Mouse (Mus musculus) liver, embryonic 15.5 days (tissue): ENCODE measurements around the gene Hnf4a. TPM values are rescaled to one million over a fixed set of nuclear protein-coding genes. Genes with fewer than 3 reads are reported as not detected.

ENCODE experiments used
- ATAC-seq: fragments of 200-750 bp; cut with Nextera tagmentation; 2 replicates; pipeline ENCODE4 v1.8.0; 2017; ENCODE audit warnings: moderate number of reproducible peaks, mild to moderate bottlenecking, moderate library complexity; ENCODE audit not compliant: insufficient read depth
- H3K27ac ChIP-seq: fragments of 300-500 bp; sonication (generic); replicated peaks from 2 replicates; pipeline ENCODE4 v1.5.1; 2015; ENCODE audit warnings: mild to moderate bottlenecking, inconsistent platforms
- H3K27me3 ChIP-seq: fragments of 300-500 bp; sonication (generic); 2 replicates; pipeline ENCODE4 v1.6.1; 2015; ENCODE audit warnings: mild to moderate bottlenecking, inconsistent platforms
- H3K36me3 ChIP-seq: fragments of 300-500 bp; sonication (generic); replicated peaks from 2 replicates; pipeline ENCODE4 v1.6.1; 2015; ENCODE audit warnings: moderate library complexity, mild to moderate bottlenecking, inconsistent platforms
- H3K4me1 ChIP-seq: fragments of 300-500 bp; sonication (generic); replicated peaks from 2 replicates; pipeline ENCODE4 v1.6.1; 2015; ENCODE audit warnings: inconsistent platforms
- H3K4me2 ChIP-seq: fragments of 300-500 bp; sonication (generic); 2 replicates; pipeline ENCODE4 v1.6.1; 2015; ENCODE audit warnings: moderate library complexity, mild to moderate bottlenecking, inconsistent platforms
- H3K4me3 ChIP-seq: fragments of 300-500 bp; sonication (generic); replicated peaks from 2 replicates; pipeline ENCODE4 v1.5.1; 2015; ENCODE audit warnings: mild to moderate bottlenecking, inconsistent platforms
- H3K9ac ChIP-seq: fragments of 300-500 bp; sonication (generic); 2 replicates; pipeline ENCODE4 v1.6.1; 2015; ENCODE audit warnings: moderate library complexity, mild to moderate bottlenecking, inconsistent platforms
- H3K9me3 ChIP-seq: fragments of 300-500 bp; sonication (generic); replicated peaks from 2 replicates; pipeline ENCODE4 v1.6.1; 2016; ENCODE audit warnings: inconsistent platforms
- WGBS: fragments of 180-500 bp; shearing (Covaris S2); methylation state at CpG from one replicate; pipeline ENCODE4 v1.1.7; 2015; ENCODE audit warnings: mixed read lengths; ENCODE audit not compliant: insufficient replicate concordance; 5-methylcytosine and 5-hydroxymethylcytosine counted together
- polyA plus RNA-seq: library from polyadenylated mRNA; unstranded; fragments of >200 nt; fragmentation: Nextera tagmentation; extraction: Ambion mirVana; gene quantifications from 2 replicates; pipeline ENCODE4 v1.2.1, GENCODE M21; 2015

The Hnf4a gene
- polyA plus RNA-seq, 1 experiment from 2014 or later, result 17.0 TPM

DNA sequence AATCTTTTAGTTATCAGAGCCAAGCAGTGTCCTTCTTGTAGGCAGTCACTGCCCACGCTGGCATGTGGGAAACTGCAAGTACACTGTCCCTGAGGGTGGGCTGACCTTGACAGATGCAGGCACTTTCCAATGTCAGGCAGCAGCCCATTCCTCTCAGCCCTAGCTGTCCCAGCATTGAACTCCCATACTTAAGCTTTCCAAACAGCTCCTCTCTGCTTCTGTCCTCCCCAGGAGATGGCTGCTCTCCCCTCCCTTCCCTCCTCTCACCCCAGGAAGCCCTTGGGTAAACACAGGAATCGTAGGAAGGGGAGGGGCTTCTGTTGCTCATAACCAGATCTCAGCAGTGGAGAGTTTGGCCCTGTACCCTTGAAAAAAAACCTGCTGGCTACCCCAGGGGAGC lies 88.5 kb downstream of the Hnf4a start:
- 0 out of 2 replicates have a peak overlapping the region, but pooled peaks have one; percentile 31 for H3K27ac ChIP-seq
- H3K4me1 ChIP-seq, result peaks cover 62% of the 10 kb centered on the region
- H3K4me3 ChIP-seq, result no peak overlapping the region
- WGBS, result 16% methylated on average over 2 of the region's 2 CpGs
- H3K9me3 ChIP-seq, result no peaks in the 10 kb centered on the region
- no peak for ATAC-seq
- no peak overlapping the region for H3K4me2 ChIP-seq
- no peaks in the 10 kb centered on the region for H3K36me3 ChIP-seq
- H3K9ac ChIP-seq, result no peak overlapping the region
- H3K27me3 ChIP-seq, result no peaks in the 10 kb centered on the region

DNA sequence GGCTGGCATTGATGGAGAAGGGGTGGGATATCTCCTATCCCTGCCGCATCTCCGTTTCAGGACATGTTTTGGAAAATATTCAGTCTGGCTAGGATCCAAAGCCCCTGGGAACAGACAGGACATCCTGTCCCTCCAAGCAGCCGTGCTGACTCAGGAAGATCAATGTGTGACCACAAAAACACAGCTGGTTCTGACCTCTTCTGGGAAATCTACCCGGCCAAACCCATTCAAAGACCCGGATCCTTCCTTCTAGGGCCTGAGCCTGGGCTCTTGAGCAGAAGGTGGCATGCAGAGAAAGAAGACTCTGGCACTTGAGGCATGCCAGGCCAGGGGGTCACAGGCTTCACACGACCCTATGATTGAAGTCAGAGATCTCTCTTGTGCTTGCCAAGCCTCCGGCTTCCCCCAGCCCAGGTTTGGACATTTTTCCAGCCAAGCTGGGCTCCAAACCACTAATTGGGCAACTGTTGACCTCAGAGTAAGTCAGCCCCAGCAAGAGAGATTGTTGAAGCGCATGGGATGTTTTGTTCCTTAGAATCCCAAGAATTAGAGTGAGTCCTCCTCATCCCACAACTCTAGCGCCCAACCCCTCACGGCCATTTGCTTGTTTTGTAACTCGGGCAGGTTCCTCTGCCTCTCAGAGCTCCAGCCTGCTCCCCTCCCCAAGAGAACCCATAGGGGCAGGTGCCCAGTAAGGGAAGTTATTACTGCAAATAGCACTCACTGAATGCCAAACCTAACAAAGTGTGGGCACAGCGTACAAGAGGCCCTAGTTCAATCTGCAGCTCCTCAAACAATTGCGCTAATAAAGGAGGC lies 89.7 kb downstream of the Hnf4a start:
- Histone ChIP-seq H3K9ac (no peak overlapping the region), H3K27ac (peak overlapping the region; percentile 16), H3K4me2 (no peak overlapping the region), H3K27me3 (no peaks in the 10 kb centered on the region), H3K4me3 (no peak overlapping the region), H3K4me1 (peaks cover 53% of the 10 kb centered on the region), H3K9me3 (no peaks in the 10 kb centered on the region), H3K36me3 (no peaks in the 10 kb centered on the region)
- 51% methylated on average over 13 of the region's 13 CpGs for WGBS
- ATAC-seq, result no peak

GRCm38 (mm10) chr2:163596873-163597155 lies 90.2 kb downstream of the Hnf4a start:
- H3K9ac ChIP-seq, result no peak overlapping the region

DNA sequence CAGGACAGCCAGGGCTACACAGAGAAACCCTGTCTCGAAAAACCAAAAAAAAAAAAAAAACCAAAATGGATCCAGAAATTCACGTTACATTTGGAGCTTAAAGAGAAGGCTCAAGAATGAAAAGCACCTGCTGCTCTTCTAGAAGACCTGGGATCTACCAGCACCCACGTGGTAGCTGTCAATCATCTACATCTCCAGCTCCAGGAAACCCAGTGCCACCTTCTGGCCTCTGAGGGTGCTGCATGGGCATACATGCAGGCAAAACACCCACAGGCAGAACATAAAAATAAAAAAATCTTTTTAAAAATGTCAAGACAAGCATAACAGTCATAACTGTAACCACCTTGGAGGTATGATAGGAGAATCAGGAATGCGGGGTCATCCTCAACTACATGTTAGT lies 91.1 kb downstream of the Hnf4a start:
- H3K27me3 ChIP-seq, result no peaks in the 10 kb centered on the region
- no peak for ATAC-seq
- WGBS, result 40% methylated on average over 4 of the region's 4 CpGs
- no peaks in the 10 kb centered on the region for H3K36me3 ChIP-seq
- no peak overlapping the region for H3K4me2 ChIP-seq
- no peaks in the 10 kb centered on the region for H3K9me3 ChIP-seq
- no peak overlapping the region for H3K27ac ChIP-seq
- H3K4me3 ChIP-seq, result no peak overlapping the region
- H3K9ac ChIP-seq, result no peak overlapping the region
- peaks cover 65% of the 10 kb centered on the region for H3K4me1 ChIP-seq

More at GRCm38 (mm10) chr2:163596873-163597155, 90.2 kb downstream of the Hnf4a start:
- no peak overlapping the region for H3K4me3 ChIP-seq
- no peaks in the 10 kb centered on the region for H3K9me3 ChIP-seq
- H3K4me2 ChIP-seq, result no peak overlapping the region
- 0 out of 2 replicates have a peak overlapping the region, but pooled peaks have one; percentile 16 for H3K27ac ChIP-seq
- 29% methylated on average over 3 of the region's 3 CpGs for WGBS
- ATAC-seq, result no peak
- no peaks in the 10 kb centered on the region for H3K36me3 ChIP-seq
- no peaks in the 10 kb centered on the region for H3K27me3 ChIP-seq
- H3K4me1 ChIP-seq, result peaks cover 58% of the 10 kb centered on the region

GRCm38 (mm10) chr2:163599226-163599625 lies 92.6 kb downstream of the Hnf4a start:
- Histone ChIP-seq H3K4me2 (no peak overlapping the region), H3K4me3 (no peak overlapping the region), H3K36me3 (no peaks in the 10 kb centered on the region), H3K27me3 (no peaks in the 10 kb centered on the region), H3K9me3 (no peaks in the 10 kb centered on the region), H3K9ac (no peak overlapping the region), H3K4me1 (peaks cover 70% of the 10 kb centered on the region), H3K27ac (no peak overlapping the region)
- WGBS, result 3% methylated on average over 1 of the region's 1 CpGs
- ATAC-seq, result no peak

- no peaks in the 10 kb centered on the region for H3K27me3 ChIP-seq
- H3K9me3 ChIP-seq, result no peaks in the 10 kb centered on the region
- H3K4me3 ChIP-seq, result no peak overlapping the region
- H3K36me3 ChIP-seq, result no peaks in the 10 kb centered on the region
- H3K4me2 ChIP-seq, result no peak overlapping the region
- H3K27ac ChIP-seq, result no peak overlapping the region
- ATAC-seq, result no peak
- WGBS, result 76% methylated on average over 7 of the region's 7 CpGs
- peaks cover 63% of the 10 kb centered on the region for H3K4me1 ChIP-seq
- no peak overlapping the region for H3K9ac ChIP-seq
Measured at GRCm38 (mm10) chr2:163601066-163601465, 94.5 kb downstream of the Hnf4a start.

DNA sequence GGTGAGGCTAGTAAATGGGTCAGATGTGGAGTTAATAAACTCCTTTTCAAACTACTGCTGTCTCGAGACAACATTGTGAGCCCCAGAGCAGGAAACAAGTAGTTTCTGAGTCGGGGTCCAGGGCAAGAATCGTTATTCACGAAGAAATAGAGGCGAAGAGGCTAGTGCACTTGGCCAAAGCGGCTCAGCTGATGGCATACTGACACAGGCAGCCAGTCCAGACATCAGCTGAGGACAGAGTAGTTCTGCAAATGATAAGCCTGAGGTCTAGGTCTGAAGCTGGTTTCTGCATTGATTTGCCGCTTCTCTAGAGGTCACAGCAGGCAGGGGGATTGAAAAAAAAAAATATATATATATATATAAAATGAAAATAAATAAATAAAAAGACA lies 95.1 kb downstream of the Hnf4a start:
- no peak for ATAC-seq
- Histone ChIP-seq H3K4me3 (peak overlapping the region; percentile 85), H3K9me3 (no peaks in the 10 kb centered on the region), H3K9ac (peak overlapping the region; percentile 38; the same call in 1 of the 2 replicates), H3K4me1 (peaks cover 60% of the 10 kb centered on the region), H3K36me3 (no peaks in the 10 kb centered on the region), H3K27ac (no peak overlapping the region; the same call in 1 of the 2 replicates), H3K27me3 (no peaks in the 10 kb centered on the region), H3K4me2 (peak overlapping the region; percentile 97)
- WGBS, result 53% methylated on average over 7 of the region's 7 CpGs

- Histone ChIP-seq H3K4me3 (peak within 1 kb of the TSS; percentile 85), H3K36me3 (peaks cover 2% of the 10 kb centered on the region; the same call in 1 of the 2 replicates), H3K27me3 (no peaks in the 10 kb centered on the region), H3K4me2 (peak within 1 kb of the TSS; percentile 97), H3K27ac (peak within 1 kb of the TSS; percentile 88), H3K9ac (peak within 1 kb of the TSS; percentile 94), H3K4me1 (peaks cover 53% of the 10 kb centered on the region), H3K9me3 (no peaks in the 10 kb centered on the region)
- WGBS, result under 1% methylated on average over 57 of the region's 57 CpGs
- peak; percentile 91 for ATAC-seq
Measured at GRCm38 (mm10) chr2:163602101-163602971, 95.7 kb downstream of the Hnf4a start, which contains the start of gene Ttpal. TSS of gene Ttpal (plus strand) at chr2:163602314.

DNA sequence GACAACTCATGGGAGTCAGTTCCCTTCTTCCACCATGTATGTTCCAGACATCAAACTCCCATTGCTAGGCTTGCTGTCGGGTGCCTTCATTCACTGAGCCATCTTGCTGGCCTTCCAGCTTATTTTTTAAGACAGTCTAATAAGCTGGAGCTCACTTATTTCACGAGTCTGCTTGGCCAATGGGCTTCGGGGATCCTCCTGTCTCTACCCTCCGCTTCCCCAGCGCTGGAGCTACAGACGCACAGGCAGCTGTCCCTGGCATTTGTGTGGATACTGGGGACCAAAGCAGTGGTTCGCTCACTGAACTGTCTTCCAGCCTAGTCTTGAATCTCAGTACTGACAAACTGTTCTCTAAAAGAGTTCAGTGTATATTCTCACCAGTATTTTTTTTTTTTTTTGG lies 99.6 kb downstream of the Hnf4a start:
- Histone ChIP-seq H3K27ac (no peak overlapping the region), H3K4me3 (no peak overlapping the region), H3K9me3 (no peaks in the 10 kb centered on the region), H3K4me1 (peaks cover 44% of the 10 kb centered on the region), H3K4me2 (no peak overlapping the region), H3K27me3 (no peaks in the 10 kb centered on the region), H3K36me3 (peaks cover 27% of the 10 kb centered on the region), H3K9ac (no peak overlapping the region)
- no peak for ATAC-seq
- WGBS, result 77% methylated on average over 7 of the region's 7 CpGs

GRCm38 (mm10) chr2:163608008-163608407 lies 101.4 kb downstream of the Hnf4a start:
- Histone ChIP-seq H3K4me3 (no peak overlapping the region), H3K4me1 (peaks cover 27% of the 10 kb centered on the region), H3K4me2 (no peak overlapping the region), H3K36me3 (peaks cover 45% of the 10 kb centered on the region), H3K27ac (no peak overlapping the region), H3K9me3 (no peaks in the 10 kb centered on the region), H3K27me3 (no peaks in the 10 kb centered on the region), H3K9ac (no peak overlapping the region; the same call in 1 of the 2 replicates)
- 69% methylated on average over 7 of the region's 7 CpGs for WGBS
- ATAC-seq, result no peak

- Histone ChIP-seq H3K27me3 (no peaks in the 10 kb centered on the region), H3K9me3 (no peaks in the 10 kb centered on the region), H3K4me3 (no peak overlapping the region), H3K4me1 (peaks cover 18% of the 10 kb centered on the region), H3K4me2 (no peak overlapping the region), H3K27ac (no peak overlapping the region), H3K9ac (no peak overlapping the region), H3K36me3 (peaks cover 59% of the 10 kb centered on the region)
- no peak for ATAC-seq
- WGBS, result 80% methylated on average over 12 of the region's 12 CpGs
Measured at GRCm38 (mm10) chr2:163609281-163609975, 102.8 kb downstream of the Hnf4a start.
